Mouse (Mus musculus): ENCODE measurements around the gene Myrip. TPM values are rescaled to one million over a fixed set of nuclear protein-coding genes. Genes with fewer than 3 reads are reported as not detected.
"Not testable (repeated sequence)": the region's sequence is repeated elsewhere in the genome, so short reads cannot be mapped to it uniquely, and the experiment has no call there.

The Myrip gene
- polyA plus RNA-seq, 1 experiment: 8.0 TPM

GRCm38 (mm10) chr9:120398289-120398688 lies 97.0 kb downstream of the Myrip start:
- DNase-seq (ENCODE audit: low read depth): no peak
- TF ChIP-seq CTCF (IDR thresholded peaks at IDR 0.05; ENCODE audit: borderline replicate concordance, extremely low read depth, insufficient read depth, insufficient read length) (no peak), POLR2A (IDR thresholded peaks at IDR 0.05; ENCODE audit: borderline replicate concordance, extremely low read depth, insufficient read depth, insufficient read length, poor library complexity, severe bottlenecking) (no peak)

GRCm38 (mm10) chr9:120399537-120399936 lies 98.2 kb downstream of the Myrip start:
- not testable (repeated sequence) for DNase-seq (ENCODE audit: low read depth)
- TF ChIP-seq CTCF (IDR thresholded peaks at IDR 0.05; ENCODE audit: borderline replicate concordance, extremely low read depth, insufficient read depth, insufficient read length): peak; percentile 32; the same call in 1 of the 2 replicates

- TF ChIP-seq POLR2A (IDR thresholded peaks at IDR 0.05; ENCODE audit: borderline replicate concordance, extremely low read depth, insufficient read depth, insufficient read length, poor library complexity, severe bottlenecking) (no peak), CTCF (IDR thresholded peaks at IDR 0.05; ENCODE audit: borderline replicate concordance, extremely low read depth, insufficient read depth, insufficient read length) (no peak)
- DNase-seq (ENCODE audit: low read depth): no peak
Measured at GRCm38 (mm10) chr9:120402368-120402767, 101.1 kb downstream of the Myrip start.

- TF ChIP-seq CTCF (IDR thresholded peaks at IDR 0.05; ENCODE audit: borderline replicate concordance, extremely low read depth, insufficient read depth, insufficient read length) (no peak), POLR2A (IDR thresholded peaks at IDR 0.05; ENCODE audit: borderline replicate concordance, extremely low read depth, insufficient read depth, insufficient read length, poor library complexity, severe bottlenecking) (no peak)
- DNase-seq (ENCODE audit: low read depth): no peak
Measured at GRCm38 (mm10) chr9:120403661-120404060, 102.3 kb downstream of the Myrip start.

- TF ChIP-seq CTCF (IDR thresholded peaks at IDR 0.05; ENCODE audit: borderline replicate concordance, extremely low read depth, insufficient read depth, insufficient read length): no peak
- no peak for TF ChIP-seq POLR2A (IDR thresholded peaks at IDR 0.05; ENCODE audit: borderline replicate concordance, extremely low read depth, insufficient read depth, insufficient read length, poor library complexity, severe bottlenecking)
- peak; percentile 61 for DNase-seq (ENCODE audit: low read depth)
Measured at GRCm38 (mm10) chr9:120409663-120410181, 108.4 kb downstream of the Myrip start.

- DNase-seq (ENCODE audit: low read depth): peak; percentile 75
- TF ChIP-seq CTCF (IDR thresholded peaks at IDR 0.05; ENCODE audit: borderline replicate concordance, extremely low read depth, insufficient read depth, insufficient read length) (peak; percentile 72), POLR2A (IDR thresholded peaks at IDR 0.05; ENCODE audit: borderline replicate concordance, extremely low read depth, insufficient read depth, insufficient read length, poor library complexity, severe bottlenecking) (no peak)
Measured at GRCm38 (mm10) chr9:120410421-120410820, 109.1 kb downstream of the Myrip start.

- TF ChIP-seq CTCF (IDR thresholded peaks at IDR 0.05; ENCODE audit: borderline replicate concordance, extremely low read depth, insufficient read depth, insufficient read length) (peak; percentile 69), POLR2A (IDR thresholded peaks at IDR 0.05; ENCODE audit: borderline replicate concordance, extremely low read depth, insufficient read depth, insufficient read length, poor library complexity, severe bottlenecking) (no peak)
- DNase-seq (ENCODE audit: low read depth): peak; percentile 83
Measured at GRCm38 (mm10) chr9:120415504-120415903, 114.2 kb downstream of the Myrip start.

- no peak for DNase-seq (ENCODE audit: low read depth)
- TF ChIP-seq CTCF (IDR thresholded peaks at IDR 0.05; ENCODE audit: borderline replicate concordance, extremely low read depth, insufficient read depth, insufficient read length): no peak
- no peak for TF ChIP-seq POLR2A (IDR thresholded peaks at IDR 0.05; ENCODE audit: borderline replicate concordance, extremely low read depth, insufficient read depth, insufficient read length, poor library complexity, severe bottlenecking)
Measured at GRCm38 (mm10) chr9:120416151-120416550, 114.8 kb downstream of the Myrip start.

- TF ChIP-seq CTCF (IDR thresholded peaks at IDR 0.05; ENCODE audit: borderline replicate concordance, extremely low read depth, insufficient read depth, insufficient read length): no peak
- TF ChIP-seq POLR2A (IDR thresholded peaks at IDR 0.05; ENCODE audit: borderline replicate concordance, extremely low read depth, insufficient read depth, insufficient read length, poor library complexity, severe bottlenecking): no peak
- no peak for DNase-seq (ENCODE audit: low read depth)
Measured at GRCm38 (mm10) chr9:120416729-120417128, 115.4 kb downstream of the Myrip start.

GRCm38 (mm10) chr9:120418582-120418981 lies 117.3 kb downstream of the Myrip start:
- TF ChIP-seq CTCF (IDR thresholded peaks at IDR 0.05; ENCODE audit: borderline replicate concordance, extremely low read depth, insufficient read depth, insufficient read length): no peak
- no peak for TF ChIP-seq POLR2A (IDR thresholded peaks at IDR 0.05; ENCODE audit: borderline replicate concordance, extremely low read depth, insufficient read depth, insufficient read length, poor library complexity, severe bottlenecking)

GRCm38 (mm10) chr9:120424567-120424966 lies 123.3 kb downstream of the Myrip start:
- DNase-seq (ENCODE audit: low read depth): no peak
- TF ChIP-seq POLR2A (IDR thresholded peaks at IDR 0.05; ENCODE audit: borderline replicate concordance, extremely low read depth, insufficient read depth, insufficient read length, poor library complexity, severe bottlenecking): no peak
- TF ChIP-seq CTCF (IDR thresholded peaks at IDR 0.05; ENCODE audit: borderline replicate concordance, extremely low read depth, insufficient read depth, insufficient read length): no peak

More at GRCm38 (mm10) chr9:120418582-120418981, 117.3 kb downstream of the Myrip start:
- no peak for DNase-seq (ENCODE audit: low read depth)

- TF ChIP-seq CTCF (IDR thresholded peaks at IDR 0.05; ENCODE audit: borderline replicate concordance, extremely low read depth, insufficient read depth, insufficient read length) (peak; percentile 78; the same call in 1 of the 2 replicates), POLR2A (IDR thresholded peaks at IDR 0.05; ENCODE audit: borderline replicate concordance, extremely low read depth, insufficient read depth, insufficient read length, poor library complexity, severe bottlenecking) (no peak)
- peak; percentile 76 for DNase-seq (ENCODE audit: low read depth)
Measured at GRCm38 (mm10) chr9:120425768-120426167, 124.5 kb downstream of the Myrip start.

Data from brain, embryonic 14.5 days (tissue).